Mouse (Mus musculus) neural tube, embryonic 10.5 days (tissue): ENCODE data around the gene Upk1b.

ENCODE experiments used
- DNase-seq: peaks from one replicate; pipeline ENCODE4 v3.0.0-alpha.2; 2017; ENCODE audit warnings: low spot score; ENCODE audit errors: extremely low spot score

Upk1b gene

DNA sequence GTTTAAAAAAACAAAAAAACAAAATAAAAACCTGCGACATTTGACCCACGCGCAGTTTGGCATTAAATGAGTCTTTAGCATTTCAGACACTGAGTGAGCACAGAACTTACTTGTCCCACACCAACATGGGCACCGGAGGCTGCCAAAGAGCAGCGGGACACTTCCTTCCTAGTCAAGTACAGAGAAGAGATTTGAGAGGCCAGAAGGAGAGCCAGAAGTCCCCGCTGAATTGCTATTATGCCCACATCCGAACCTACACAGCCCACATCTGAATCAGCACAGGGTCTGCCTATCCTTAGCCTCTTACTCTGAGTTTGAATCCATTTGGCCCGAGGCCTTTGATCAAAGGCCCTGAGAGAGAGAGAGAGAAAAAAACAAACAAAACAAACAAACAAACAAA lies 75.9 kb downstream of the Upk1b start:
- DNase-seq: no peak
